8 mouse cellular contexts compared by ENCODE assay signal in the genomic region with DNA sequence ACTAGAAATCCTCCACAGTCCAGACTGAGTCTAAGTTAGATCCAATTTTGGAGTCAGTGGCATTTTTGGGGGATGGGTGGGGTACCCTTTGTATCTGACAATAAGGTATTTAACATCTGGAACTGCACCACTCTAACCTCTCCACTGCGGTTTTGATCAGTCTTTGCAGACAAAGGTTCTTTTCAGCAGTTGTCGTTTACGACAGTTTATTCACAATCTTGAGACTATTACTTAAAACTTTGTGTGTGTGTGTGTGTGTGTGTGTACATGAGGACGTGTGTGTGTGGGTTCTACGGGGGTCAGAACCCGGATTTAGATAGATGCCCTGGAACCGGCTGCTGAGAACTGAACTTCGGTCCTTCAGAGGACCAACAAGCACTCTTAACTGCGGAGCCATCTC. TPM values are rescaled to one million over a fixed set of nuclear protein-coding genes. Genes with fewer than 3 reads are reported as not detected.
DNase-seq lines count a peak whose midpoint lies in the region; ATAC-seq and TF ChIP-seq lines count a peak whose summit lies in the region.

No protein-coding gene starts in this region.

- TF ChIP-seq EP300 in lung, postnatal 0 days (IDR thresholded peaks at IDR 0.05), result no peak; the same call in 1 of the 2 replicates

- TF ChIP-seq CTCF in kidney, adult 2 months (conservative IDR thresholded peaks at IDR 0.05; ENCODE audit: insufficient read depth, insufficient read length, low read depth, low read length), result no peak
- TF ChIP-seq CTCF in embryonic fibroblast, embryonic 13.5 days (IDR thresholded peaks at IDR 0.05; ENCODE audit: borderline replicate concordance, insufficient read depth, low read length), result no peak
- TF ChIP-seq CTCF in hindbrain, postnatal 0 days (IDR thresholded peaks at IDR 0.05; ENCODE audit: low read depth), result no peak
- no peak for TF ChIP-seq CTCF in lung, postnatal 0 days (IDR thresholded peaks at IDR 0.05)

- H3K27ac ChIP-seq in kidney, adult 2 months (ENCODE audit: insufficient read depth, low read depth, low read length), result peak overlapping the region; percentile 84; the same call in 1 of the 2 replicates
- no peak overlapping the region for H3K27ac ChIP-seq in ES-E14 (ENCODE audit: insufficient read depth, low read depth, low read length, poor library complexity, severe bottlenecking)
- peak overlapping the region; percentile 91 for H3K27ac ChIP-seq in embryonic fibroblast, embryonic 13.5 days (ENCODE audit: insufficient read depth, low read length)
- peak overlapping the region; percentile 96 for H3K27ac ChIP-seq in hindbrain, postnatal 0 days
- H3K27ac ChIP-seq in lung, postnatal 0 days (ENCODE audit: low read length), result peak overlapping the region; percentile 99
- H3K27ac ChIP-seq in stomach, embryonic 14.5 days (ENCODE audit: low read length), result peak overlapping the region; percentile 97

- no peak for TF ChIP-seq POLR2A in kidney, adult 2 months (IDR thresholded peaks at IDR 0.05; ENCODE audit: low read depth, low read length)
- no peak for TF ChIP-seq POLR2A in embryonic fibroblast, embryonic 13.5 days (IDR thresholded peaks at IDR 0.05; ENCODE audit: low read depth, low read length)

- no peaks in the 10 kb centered on the region for H3K27me3 ChIP-seq in kidney, adult 2 months (replicated peaks; ENCODE audit: control insufficient read depth, insufficient read depth, low read length)
- no peaks in the 10 kb centered on the region for H3K27me3 ChIP-seq in hindbrain, postnatal 0 days (ENCODE audit: insufficient read depth, low read length)
- H3K27me3 ChIP-seq in lung, postnatal 0 days (replicated peaks; ENCODE audit: insufficient read depth, low read length), result no peaks in the 10 kb centered on the region
- H3K27me3 ChIP-seq in stomach, embryonic 14.5 days (ENCODE audit: control insufficient read depth, insufficient read depth, low read length), result no peaks in the 10 kb centered on the region

- peak overlapping the region; percentile 74; the same call in 1 of the 2 replicates for H3K9ac ChIP-seq in ES-E14 (ENCODE audit: insufficient read depth, low read depth, low read length, poor library complexity, severe bottlenecking)
- H3K9ac ChIP-seq in hindbrain, postnatal 0 days (replicated peaks; ENCODE audit: low read length), result peak overlapping the region; percentile 95
- H3K9ac ChIP-seq in lung, postnatal 0 days (replicated peaks; ENCODE audit: low read depth), result peak overlapping the region; percentile 89
- peak overlapping the region; percentile 54 for H3K9ac ChIP-seq in stomach, embryonic 14.5 days (replicated peaks; ENCODE audit: low read depth, low read length)

- H3K4me2 ChIP-seq in hindbrain, postnatal 0 days (ENCODE audit: low read depth, low read length), result peak overlapping the region; percentile 86
- H3K4me2 ChIP-seq in lung, postnatal 0 days (replicated peaks; ENCODE audit: low read depth, low read length), result peak overlapping the region; percentile 65
- peak overlapping the region; percentile 56 for H3K4me2 ChIP-seq in stomach, embryonic 14.5 days (replicated peaks; ENCODE audit: low read depth, low read length)

- peak overlapping the region; percentile 72 for H3K4me3 ChIP-seq in kidney, adult 2 months (ENCODE audit: insufficient read depth, low read depth, low read length)
- H3K4me3 ChIP-seq in ES-E14 (ENCODE audit: insufficient read depth in 1 of 2, low read depth in 1 of 2, low read length in 2 of 2, poor library complexity in 1 of 2, severe bottlenecking in 1 of 2), result peak overlapping the region; percentile 71 to 98; a peak in 3 of 4 replicates
- peak overlapping the region; percentile 62 for H3K4me3 ChIP-seq in embryonic fibroblast, embryonic 13.5 days (ENCODE audit: insufficient read depth, low read length)
- H3K4me3 ChIP-seq in hindbrain, postnatal 0 days (ENCODE audit: low read length), result peak overlapping the region; percentile 88
- H3K4me3 ChIP-seq in lung, postnatal 0 days (ENCODE audit: low read depth, low read length), result peak overlapping the region; percentile 98
- peak overlapping the region; percentile 87 for H3K4me3 ChIP-seq in stomach, embryonic 14.5 days (ENCODE audit: low read depth, low read length)

- H3K9me3 ChIP-seq in ES-E14 (ENCODE audit: control insufficient read depth, insufficient read depth, low read depth, low read length), result no peaks in the 10 kb centered on the region
- H3K9me3 ChIP-seq in hindbrain, postnatal 0 days (ENCODE audit: low read length), result no peaks in the 10 kb centered on the region
- H3K9me3 ChIP-seq in lung, postnatal 0 days (ENCODE audit: low read length), result no peaks in the 10 kb centered on the region
- H3K9me3 ChIP-seq in stomach, embryonic 14.5 days (ENCODE audit: control insufficient read depth, low read depth, low read length), result no peaks in the 10 kb centered on the region

- in situ Hi-C loops in ES-E14 (cut with MboI; ENCODE audit: low sequenced_read_pairs in 2 of 2, unreplicated experiment in 2 of 2), result no loop called here

- ATAC-seq in hindbrain, postnatal 0 days, result no peak
- ATAC-seq in lung, postnatal 0 days, result no peak
- ATAC-seq in stomach, embryonic 14.5 days (ENCODE audit: insufficient number of reproducible peaks, insufficient read depth, low FRiP score, low read depth), result no peak

- 10% methylated on average over 9 of the region's 9 CpGs for WGBS in kidney, adult 2 months
- WGBS in hindbrain, postnatal 0 days, result 18% methylated on average over 9 of the region's 9 CpGs
- 8% methylated on average over 9 of the region's 9 CpGs for WGBS in lung, postnatal 0 days
- WGBS in stomach, embryonic 14.5 days, result 15% methylated on average over 9 of the region's 9 CpGs

- H3K36me3 ChIP-seq in kidney, adult 2 months (ENCODE audit: control insufficient read depth, insufficient read depth, low read length), result no peaks in the 10 kb centered on the region
- H3K36me3 ChIP-seq in ES-E14 (ENCODE audit: control insufficient read depth, insufficient read depth, low read length, poor library complexity, severe bottlenecking), result no peaks in the 10 kb centered on the region
- no peaks in the 10 kb centered on the region for H3K36me3 ChIP-seq in hindbrain, postnatal 0 days (ENCODE audit: insufficient read depth, low read length)
- H3K36me3 ChIP-seq in lung, postnatal 0 days (ENCODE audit: insufficient read depth, low read length), result no peaks in the 10 kb centered on the region
- peaks cover 4% of the 10 kb centered on the region; the same call in 1 of the 2 replicates for H3K36me3 ChIP-seq in stomach, embryonic 14.5 days (ENCODE audit: control insufficient read depth, insufficient read depth, low read length)

- H3K4me1 ChIP-seq in kidney, adult 2 months (ENCODE audit: control insufficient read depth, insufficient read depth, low read length), result peaks cover 9% of the 10 kb centered on the region; the same call in 1 of the 2 replicates
- H3K4me1 ChIP-seq in ES-E14 (ENCODE audit: control insufficient read depth in 2 of 2, insufficient read depth in 2 of 2, low read length in 2 of 2, poor library complexity in 1 of 2), result 0 out of 4 replicates have a peak, but pooled peaks cover 0 to 6% of the 10 kb centered on the region in 2 experiments
- H3K4me1 ChIP-seq in embryonic fibroblast, embryonic 13.5 days (ENCODE audit: control insufficient read depth, insufficient read depth, low read length), result peaks cover 3% of the 10 kb centered on the region
- peaks cover 5% of the 10 kb centered on the region; the same call in 1 of the 2 replicates for H3K4me1 ChIP-seq in hindbrain, postnatal 0 days (ENCODE audit: insufficient read depth, low read length)
- H3K4me1 ChIP-seq in lung, postnatal 0 days (ENCODE audit: insufficient read depth, low read depth, low read length), result peaks cover 5% of the 10 kb centered on the region; the same call in 1 of the 2 replicates
- 0 out of 2 replicates have a peak, but pooled peaks cover 2% of the 10 kb centered on the region for H3K4me1 ChIP-seq in stomach, embryonic 14.5 days (ENCODE audit: control insufficient read depth, insufficient read depth, low read length)

- no peak for DNase-seq in kidney, adult 2 months
- DNase-seq in kidney, postnatal 14 days, result no peak
- DNase-seq in ES-E14 (ENCODE audit: low read depth, low spot score), result peak; percentile 3
- DNase-seq in hindbrain, postnatal 0 days (ENCODE audit: low spot score), result peak; percentile 10
- DNase-seq in lung, postnatal 0 days (ENCODE audit: low spot score), result peak; percentile 60
- no peak for DNase-seq in gastrocnemius, adult 18-20 months (ENCODE audit: low spot score)

TF ChIP-seq in ES-E14, 5 proteins besides CTCF, POLR2A, EP300 and RAD21:
- TF ChIP-seq ZNF384 (IDR thresholded peaks at IDR 0.05; ENCODE audit: low read depth, low read length) (no peak), CHD2 (IDR thresholded peaks at IDR 0.05; ENCODE audit: low read depth, low read length) (no peak), ZC3H11A (IDR thresholded peaks at IDR 0.05; ENCODE audit: borderline replicate concordance, low read depth, low read length) (no peak), HCFC1 (IDR thresholded peaks at IDR 0.05; ENCODE audit: borderline replicate concordance, insufficient read depth, low read length) (no peak), MAFK (IDR thresholded peaks at IDR 0.05; ENCODE audit: insufficient read depth, low read depth, low read length) (no peak)

RNA-seq across cellular contexts. Expression of a gene that starts 0.9 kb away (rescaled TPM):
- polyA plus RNA-seq in kidney, adult 2 months (2012; rRNA removed), result 4.2 and 5.3 TPM in 2 replicates
- 108 and 124 TPM in 2 replicates for total RNA-seq in ES-E14 (2012; rRNA removed)
- 90.6 and 91.0 TPM in 2 replicates for polyA plus RNA-seq in embryonic fibroblast, embryonic 13.5 days (2011; ENCODE audit: insufficient read length, low read depth, missing spikeins)
- 32.1 and 32.6 TPM in 2 replicates for total RNA-seq in hindbrain, postnatal 0 days (2014; rRNA removed)
- polyA plus RNA-seq in hindbrain, postnatal 0 days (2015; fragmentation: Nextera tagmentation; extraction: Ambion mirVana), result 12.9 and 13.5 TPM in 2 replicates
- polyA plus RNA-seq in lung, postnatal 0 days (2015; fragmentation: Nextera tagmentation; extraction: Ambion mirVana), result 12.6 and 15.3 TPM in 2 replicates
- 44.4 and 48.1 TPM in 2 replicates for polyA plus RNA-seq in stomach, embryonic 14.5 days (2014; fragmentation: Nextera tagmentation; extraction: Ambion mirVana)
- total RNA-seq in gastrocnemius, adult 18-20 months (2021), result 10 to 100 TPM; 42.0 to 47.0 TPM

RNA-seq across cellular contexts. Expression of a gene that starts 51.9 kb away (rescaled TPM):
- polyA plus RNA-seq in kidney, adult 2 months (2012; rRNA removed), result 0.67 and 1.0 TPM in 2 replicates
- 6.6 and 8.0 TPM in 2 replicates for total RNA-seq in ES-E14 (2012; rRNA removed)
- polyA plus RNA-seq in embryonic fibroblast, embryonic 13.5 days (2011; ENCODE audit: insufficient read length, low read depth, missing spikeins), result 1.7 and 3.5 TPM in 2 replicates
- 0.83 and 2.0 TPM in 2 replicates for total RNA-seq in hindbrain, postnatal 0 days (2014; rRNA removed)
- polyA plus RNA-seq in hindbrain, postnatal 0 days (2015; fragmentation: Nextera tagmentation; extraction: Ambion mirVana), result 6.4 and 6.9 TPM in 2 replicates
- polyA plus RNA-seq in lung, postnatal 0 days (2015; fragmentation: Nextera tagmentation; extraction: Ambion mirVana), result 3.0 and 4.2 TPM in 2 replicates
- polyA plus RNA-seq in stomach, embryonic 14.5 days (2014; fragmentation: Nextera tagmentation; extraction: Ambion mirVana), result 10.1 and 11.5 TPM in 2 replicates
- total RNA-seq in gastrocnemius, adult 18-20 months (2021), result under 1 TPM; 0.17 to 0.23 TPM

Comparison
In these comparisons a context has a peak if more than half of its experiments do, and no peak if none do; other contexts are left out.
1. DNase-seq: peak in ES-E14 (single experiment), hindbrain, postnatal 0 days (single experiment) and lung, postnatal 0 days (single experiment); none in kidney, adult 2 months (single experiment), kidney, postnatal 14 days (single experiment) and gastrocnemius, adult 18-20 months (single experiment).
2. Peak in every context shown above with its lines, with median percentiles within 50 percentile points of each other: H3K4me3 ChIP-seq, H3K9ac ChIP-seq and H3K4me2 ChIP-seq.